Mouse (Mus musculus) heart, embryonic 13.5 days (tissue): Measurements from ENCODE around the gene Socs2. TPM values are rescaled to one million over a fixed set of nuclear protein-coding genes. Genes with fewer than 3 reads are reported as not detected.

Source experiments
- ATAC-seq: fragments of 200-750 bp; cut with Nextera tagmentation; 2 replicates; pipeline ENCODE4 v1.8.0; 2017; ENCODE audit warnings: moderate TSS enrichment; ENCODE audit not compliant: insufficient number of reproducible peaks, low FRiP score, low TSS enrichment; ENCODE audit errors: extremely low read depth
- H3K27ac ChIP-seq: fragments of 300-500 bp; sonication (generic); replicated peaks from 2 replicates; pipeline ENCODE4 v1.5.1; 2015; ENCODE audit warnings: moderate library complexity, mild to moderate bottlenecking, inconsistent platforms
- H3K27me3 ChIP-seq: fragments of 300-500 bp; sonication (generic); replicated peaks from 2 replicates; pipeline ENCODE4 v1.6.1; 2015; ENCODE audit warnings: mild to moderate bottlenecking, inconsistent platforms
- H3K36me3 ChIP-seq: fragments of 300-500 bp; sonication (generic); 2 replicates; pipeline ENCODE4 v1.6.1; 2015; ENCODE audit warnings: mild to moderate bottlenecking, inconsistent platforms
- H3K4me1 ChIP-seq: fragments of 300-500 bp; sonication (generic); 2 replicates; pipeline ENCODE4 v1.6.1; 2015; ENCODE audit warnings: inconsistent platforms
- H3K4me2 ChIP-seq: fragments of 300-500 bp; sonication (generic); 2 replicates; pipeline ENCODE4 v1.6.1; 2015; ENCODE audit warnings: inconsistent platforms, mild to moderate bottlenecking, moderate library complexity
- H3K4me3 ChIP-seq: fragments of 300-500 bp; sonication (generic); 2 replicates; pipeline ENCODE4 v1.5.1; 2015; ENCODE audit warnings: moderate library complexity, mild to moderate bottlenecking, inconsistent platforms
- H3K9ac ChIP-seq: fragments of 300-500 bp; sonication (generic); 2 replicates; pipeline ENCODE4 v1.6.1; 2015; ENCODE audit warnings: inconsistent platforms, mild to moderate bottlenecking, moderate library complexity
- H3K9me3 ChIP-seq: fragments of 300-500 bp; sonication (generic); 2 replicates; pipeline ENCODE4 v1.6.1; 2016; ENCODE audit warnings: inconsistent platforms
- WGBS: fragments of 180-500 bp; shearing (Covaris S2); methylation state at CpG from one replicate; pipeline ENCODE4 v1.1.7; 2015; ENCODE audit warnings: mixed read lengths; 5-methylcytosine and 5-hydroxymethylcytosine counted together
- polyA plus RNA-seq: library from polyadenylated mRNA; unstranded; fragments of >200 nt; fragmentation: Nextera tagmentation; extraction: Ambion mirVana; gene quantifications from 2 replicates; pipeline ENCODE4 v1.2.1, GENCODE M21; 2015

The Socs2 gene
- polyA plus RNA-seq, 1 experiment from 2014 or later = 43.6 TPM

- no peak overlapping the region for H3K4me3 ChIP-seq
- H3K4me2 ChIP-seq = no peak overlapping the region
- H3K9me3 ChIP-seq = peaks cover 3% of the 10 kb centered on the region; the same call in 1 of the 2 replicates
- H3K27ac ChIP-seq = no peak overlapping the region
- ATAC-seq = no peak
- H3K36me3 ChIP-seq = no peaks in the 10 kb centered on the region
- H3K9ac ChIP-seq = no peak overlapping the region
- no peaks in the 10 kb centered on the region for H3K27me3 ChIP-seq
- peaks cover 16% of the 10 kb centered on the region for H3K4me1 ChIP-seq
- 67% methylated on average over 4 of the region's 4 CpGs for WGBS
These were observed 76.3 kb downstream of the Socs2 start for GRCm38 (mm10) chr10:95340676-95341075.

- Histone ChIP-seq H3K27ac (no peak overlapping the region), H3K36me3 (no peaks in the 10 kb centered on the region), H3K4me3 (no peak overlapping the region), H3K4me2 (no peak overlapping the region), H3K4me1 (peaks cover 18% of the 10 kb centered on the region), H3K9ac (no peak overlapping the region), H3K27me3 (no peaks in the 10 kb centered on the region), H3K9me3 (no peaks in the 10 kb centered on the region)
- WGBS = 69% methylated on average over 5 of the region's 5 CpGs
- ATAC-seq = no peak
These were observed 79.4 kb downstream of the Socs2 start for GRCm38 (mm10) chr10:95337589-95337988.

- no peaks in the 10 kb centered on the region for H3K27me3 ChIP-seq
These were observed 80.0 kb downstream of the Socs2 start for GRCm38 (mm10) chr10:95336781-95337544.

More at GRCm38 (mm10) chr10:95336781-95337544, 80.0 kb downstream of the Socs2 start:
- no peaks in the 10 kb centered on the region for H3K36me3 ChIP-seq
- H3K9me3 ChIP-seq = no peaks in the 10 kb centered on the region
- H3K4me2 ChIP-seq = peak overlapping the region; percentile 36
- no peak for ATAC-seq
- H3K27ac ChIP-seq = peak overlapping the region; percentile 45; the same call in 1 of the 2 replicates
- 15% methylated on average over 4 of the region's 4 CpGs for WGBS
- H3K4me3 ChIP-seq = no peak overlapping the region
- peaks cover 18% of the 10 kb centered on the region for H3K4me1 ChIP-seq
- peak overlapping the region; percentile 40; the same call in 1 of the 2 replicates for H3K9ac ChIP-seq

Other genes starting within 250 kb of the Socs2 start
- 8.5 and 8.6 TPM in 2 replicates for gene Cradd, start 93.0 kb downstream of the Socs2 start, polyA plus RNA-seq
- gene Mrpl42, start 84.8 kb upstream of the Socs2 start, polyA plus RNA-seq = 542 and 584 TPM in 2 replicates
- gene Ube2n, start 98.0 kb upstream of the Socs2 start, polyA plus RNA-seq = 248 and 271 TPM in 2 replicates
- gene Nudt4, start 147.0 kb upstream of the Socs2 start, polyA plus RNA-seq = 85.2 and 107 TPM in 2 replicates